In genomic region chr3:141691418-141691817, GRCm38 (mm10) we compare ENCODE assay signal across 17 mouse cellular contexts.
DNase-seq lines count a peak whose midpoint lies in the region; ATAC-seq and TF ChIP-seq lines count a peak whose summit lies in the region.
"Had no signal": no experiment of that assay in that cellular context is flagged by ENCODE, and none has a peak within 500 bp of the region (broad histone marks: within the 10 kb centered on the region; RNA-seq: fewer than 3 reads in every experiment).

No protein-coding gene starts in this region.

- H3K27me3 ChIP-seq in neural tube, embryonic 12.5 days (replicated peaks) = no peaks in the 10 kb centered on the region
- H3K27me3 ChIP-seq in hindbrain, postnatal 0 days (ENCODE audit: insufficient read depth, low read length) = no peaks in the 10 kb centered on the region
- H3K27me3 ChIP-seq: embryonic facial prominence, embryonic 12.5 days had no signal

- peak; percentile 38 for ATAC-seq in cerebellum, adult (ENCODE audit: insufficient number of reproducible peaks, low FRiP score, low TSS enrichment)
- 0 out of 2 replicates have a peak, but pooled peaks have one; percentile 17 for ATAC-seq in neural tube, embryonic 12.5 days (ENCODE audit: low FRiP score, low read depth)
- ATAC-seq in hindbrain, postnatal 0 days = peak; percentile 66; the same call in 1 of the 2 replicates

- TF ChIP-seq CTCF in hindbrain, postnatal 0 days (IDR thresholded peaks at IDR 0.05; ENCODE audit: low read depth) = no peak

- 75% methylated on average over 3 of the region's 3 CpGs for WGBS in neural tube, embryonic 12.5 days
- 45% methylated on average over 3 of the region's 3 CpGs for WGBS in hindbrain, postnatal 0 days

- no peak overlapping the region for H3K4me3 ChIP-seq in neural tube, embryonic 12.5 days
- no peak overlapping the region for H3K4me3 ChIP-seq in hindbrain, postnatal 0 days (ENCODE audit: low read length)
- H3K4me3 ChIP-seq: embryonic facial prominence, embryonic 12.5 days had no signal

- H3K9ac ChIP-seq in neural tube, embryonic 12.5 days = no peak overlapping the region
- H3K9ac ChIP-seq in hindbrain, postnatal 0 days (replicated peaks; ENCODE audit: low read length) = no peak overlapping the region
- H3K9ac ChIP-seq: embryonic facial prominence, embryonic 12.5 days had no signal

- no peak for DNase-seq in cerebellum, adult 8-10 months
- no peak for DNase-seq in neural tube, embryonic 10.5 days (ENCODE audit: extremely low spot score, low spot score)
- no peak for DNase-seq in hindbrain, postnatal 0 days (ENCODE audit: low spot score)
- no peak for DNase-seq in natural killer cell, adult 2 months (ENCODE audit: low spot score in 2 of 2)
- no peak for DNase-seq in thymus, adult 18-20 months
- no peak for DNase-seq in embryo, embryonic 9.5 days (ENCODE audit: extremely low spot score)
- DNase-seq: adrenal gland, postnatal 25 days; cerebellum, postnatal 25 days; heart, adult 18-20 months; liver; lung, adult 18-20 months; lung, postnatal 36 days; right cerebral cortex, postnatal 4 days had no signal

- H3K4me1 ChIP-seq in neural tube, embryonic 12.5 days = no peaks in the 10 kb centered on the region
- H3K4me1 ChIP-seq in hindbrain, postnatal 0 days (ENCODE audit: insufficient read depth, low read length) = 0 out of 2 replicates have a peak, but pooled peaks cover 2% of the 10 kb centered on the region
- H3K4me1 ChIP-seq: embryonic facial prominence, embryonic 12.5 days had no signal

- H3K27ac ChIP-seq in neural tube, embryonic 12.5 days = no peak overlapping the region
- peak overlapping the region; percentile 54; the same call in 1 of the 2 replicates for H3K27ac ChIP-seq in hindbrain, postnatal 0 days
- H3K27ac ChIP-seq: embryonic facial prominence, embryonic 12.5 days; kidney, postnatal 0 days had no signal

- no peak overlapping the region for H3K4me2 ChIP-seq in neural tube, embryonic 12.5 days (replicated peaks)
- no peak overlapping the region for H3K4me2 ChIP-seq in hindbrain, postnatal 0 days (ENCODE audit: low read depth, low read length)
- H3K4me2 ChIP-seq: embryonic facial prominence, embryonic 12.5 days had no signal

- H3K9me3 ChIP-seq in neural tube, embryonic 12.5 days = no peaks in the 10 kb centered on the region
- no peaks in the 10 kb centered on the region for H3K9me3 ChIP-seq in hindbrain, postnatal 0 days (ENCODE audit: low read length)
- H3K9me3 ChIP-seq: embryonic facial prominence, embryonic 12.5 days had no signal

- no peaks in the 10 kb centered on the region for H3K36me3 ChIP-seq in neural tube, embryonic 12.5 days
- no peaks in the 10 kb centered on the region for H3K36me3 ChIP-seq in hindbrain, postnatal 0 days (ENCODE audit: insufficient read depth, low read length)
- H3K36me3 ChIP-seq: embryonic facial prominence, embryonic 12.5 days had no signal
